Mouse (Mus musculus): ENCODE data around the gene Tmem220. TPM values are rescaled to one million over a fixed set of nuclear protein-coding genes. Genes with fewer than 3 reads are reported as not detected.

The Tmem220 gene
- polyA plus RNA-seq (2014; fragmentation: Nextera tagmentation; extraction: Ambion mirVana): 0.64 and 0.93 TPM in 2 replicates

DNA sequence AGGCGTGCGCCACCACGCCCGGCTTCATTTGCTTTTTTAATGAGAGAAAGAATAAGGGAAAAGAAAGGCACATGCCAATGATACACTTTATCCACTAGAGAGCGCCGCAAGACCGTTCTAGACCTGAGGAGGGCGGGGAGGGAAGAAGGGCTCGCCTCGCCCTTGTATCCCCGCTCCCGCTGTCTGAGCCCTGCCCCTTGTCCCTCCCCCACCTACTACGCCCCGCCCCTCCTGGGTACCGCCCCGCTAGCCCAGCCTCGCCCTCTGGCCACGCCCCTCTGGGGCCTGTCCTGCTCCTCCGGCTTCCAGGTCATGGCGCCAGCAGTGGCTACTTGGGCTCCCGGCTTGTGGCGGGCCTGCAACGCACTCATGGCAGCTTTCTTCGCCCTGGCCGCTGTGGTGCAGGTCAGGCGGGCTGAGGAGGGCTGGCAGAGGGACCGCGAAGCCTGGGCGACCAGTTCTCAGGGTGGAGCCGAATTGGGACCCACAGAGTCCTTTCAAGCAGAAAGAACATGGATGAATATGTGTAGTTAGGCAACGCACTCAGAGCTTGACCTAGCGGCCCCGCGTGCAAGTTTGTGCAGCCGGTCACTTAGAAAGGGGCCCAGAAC lies at the start of gene Tmem220:
Tmem220 (plus strand) TSS at position 288 of the 611 bp plus-strand sequence.
- no peaks in the 10 kb centered on the region for H3K9me3 ChIP-seq (ENCODE audit: control insufficient read depth, low read length)
- H3K27ac ChIP-seq (ENCODE audit: low read depth, low read length): no peak within 1 kb of the TSS; the same call in 1 of the 2 replicates
- no peaks in the 10 kb centered on the region for H3K27me3 ChIP-seq (ENCODE audit: control insufficient read depth, insufficient read depth, low read length)
- peak within 1 kb of the TSS; percentile 46 for H3K9ac ChIP-seq (replicated peaks; ENCODE audit: low read depth, low read length)
- 2% methylated on average over 35 of the region's 35 CpGs for WGBS
- H3K36me3 ChIP-seq (ENCODE audit: control insufficient read depth, insufficient read depth, low read length): no peaks in the 10 kb centered on the region
- peak within 1 kb of the TSS; percentile 34 for H3K4me3 ChIP-seq (ENCODE audit: low read depth, low read length)
- H3K4me2 ChIP-seq (ENCODE audit: low read depth, low read length): peak within 1 kb of the TSS; percentile 48
- H3K4me1 ChIP-seq (ENCODE audit: control insufficient read depth, insufficient read depth, low read length): no peaks in the 10 kb centered on the region
- peak; percentile 96 for ATAC-seq (ENCODE audit: low read depth)

DNA sequence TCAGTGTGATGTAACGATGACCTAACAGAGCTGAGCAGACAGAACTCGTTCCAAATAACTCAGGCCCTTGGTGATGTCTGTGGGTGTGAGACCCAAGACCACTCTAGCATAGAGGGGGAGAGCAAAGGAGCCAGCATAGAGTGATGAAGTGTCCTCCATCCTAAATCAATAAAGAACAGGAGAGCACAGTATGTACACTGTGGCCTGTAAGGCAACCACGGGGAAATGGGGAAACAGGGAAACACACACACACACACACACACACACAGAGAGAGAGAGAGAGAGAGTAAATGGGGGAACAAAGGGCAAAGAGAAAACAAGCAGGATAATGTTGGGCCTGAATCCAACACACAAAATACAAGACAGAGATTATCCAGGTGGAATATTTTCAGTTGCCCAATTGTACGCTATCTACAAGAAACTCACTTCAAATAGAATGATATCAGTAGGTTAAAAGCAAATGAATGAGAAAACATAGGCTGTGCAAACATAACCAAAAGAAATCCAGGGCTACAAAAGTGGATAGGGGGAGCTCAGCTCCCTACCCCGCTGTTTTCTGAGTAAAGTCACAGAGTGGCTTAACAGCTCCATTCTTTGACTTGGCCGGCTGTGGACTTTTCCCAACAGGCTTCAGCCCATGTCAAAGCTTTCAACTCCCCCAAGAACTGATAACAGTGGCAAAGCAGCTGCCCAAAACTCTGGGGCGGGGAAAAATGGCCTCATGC lies 49.2 kb upstream of the Tmem220 start:
- no peak overlapping the region for H3K4me3 ChIP-seq (ENCODE audit: low read depth, low read length)
- 93% methylated on average over 7 of the region's 7 CpGs for WGBS
- H3K4me2 ChIP-seq (ENCODE audit: low read depth, low read length): no peak overlapping the region
- no peaks in the 10 kb centered on the region for H3K9me3 ChIP-seq (ENCODE audit: control insufficient read depth, low read length)
- H3K27ac ChIP-seq (ENCODE audit: low read depth, low read length): no peak overlapping the region
- H3K4me1 ChIP-seq (ENCODE audit: control insufficient read depth, insufficient read depth, low read length): no peaks in the 10 kb centered on the region
- no peaks in the 10 kb centered on the region for H3K36me3 ChIP-seq (ENCODE audit: control insufficient read depth, insufficient read depth, low read length)
- H3K27me3 ChIP-seq (ENCODE audit: control insufficient read depth, insufficient read depth, low read length): no peaks in the 10 kb centered on the region
- no peak for ATAC-seq (ENCODE audit: low read depth)
- no peak overlapping the region for H3K9ac ChIP-seq (replicated peaks; ENCODE audit: low read depth, low read length)

GRCm38 (mm10) chr11:66981336-66982115 lies 43.4 kb upstream of the Tmem220 start:
- 82% methylated on average over 15 of the region's 15 CpGs for WGBS
- no peak for ATAC-seq (ENCODE audit: low read depth)
- no peaks in the 10 kb centered on the region for H3K36me3 ChIP-seq (ENCODE audit: control insufficient read depth, insufficient read depth, low read length)
- no peaks in the 10 kb centered on the region for H3K9me3 ChIP-seq (ENCODE audit: control insufficient read depth, low read length)
- H3K27ac ChIP-seq (ENCODE audit: low read depth, low read length): no peak overlapping the region
- H3K4me1 ChIP-seq (ENCODE audit: control insufficient read depth, insufficient read depth, low read length): 0 out of 2 replicates have a peak, but pooled peaks cover 4% of the 10 kb centered on the region
- no peak overlapping the region for H3K9ac ChIP-seq (replicated peaks; ENCODE audit: low read depth, low read length)
- H3K4me2 ChIP-seq (ENCODE audit: low read depth, low read length): no peak overlapping the region
- H3K4me3 ChIP-seq (ENCODE audit: low read depth, low read length): no peak overlapping the region
- no peaks in the 10 kb centered on the region for H3K27me3 ChIP-seq (ENCODE audit: control insufficient read depth, insufficient read depth, low read length)

DNA sequence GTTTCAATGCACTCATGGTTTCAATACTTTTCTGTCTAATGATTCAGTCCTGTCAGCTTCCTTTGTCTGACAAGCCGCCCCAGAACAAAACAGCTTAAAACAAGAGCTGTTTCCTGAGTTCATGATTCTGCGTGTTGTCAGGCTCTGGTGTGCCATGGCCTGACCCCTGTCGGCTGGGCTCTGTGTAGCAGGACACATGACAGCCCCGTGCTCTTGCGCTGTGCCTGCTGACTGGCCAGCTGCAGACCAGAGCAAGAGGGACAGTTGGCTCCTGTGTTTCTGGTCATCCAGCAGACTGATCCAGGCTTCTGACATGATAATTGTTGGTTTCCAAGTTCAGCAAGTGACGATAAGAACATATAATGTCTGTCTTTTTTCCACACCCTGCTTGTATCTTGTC lies 42.2 kb upstream of the Tmem220 start:
- no peak overlapping the region for H3K4me3 ChIP-seq (ENCODE audit: low read depth, low read length)
- H3K9ac ChIP-seq (replicated peaks; ENCODE audit: low read depth, low read length): no peak overlapping the region
- 38% methylated on average over 6 of the region's 6 CpGs for WGBS
- H3K4me2 ChIP-seq (ENCODE audit: low read depth, low read length): no peak overlapping the region
- 0 out of 2 replicates have a peak, but pooled peaks cover 4% of the 10 kb centered on the region for H3K4me1 ChIP-seq (ENCODE audit: control insufficient read depth, insufficient read depth, low read length)
- H3K27me3 ChIP-seq (ENCODE audit: control insufficient read depth, insufficient read depth, low read length): no peaks in the 10 kb centered on the region
- H3K36me3 ChIP-seq (ENCODE audit: control insufficient read depth, insufficient read depth, low read length): no peaks in the 10 kb centered on the region
- ATAC-seq (ENCODE audit: low read depth): no peak
- no peak overlapping the region for H3K27ac ChIP-seq (ENCODE audit: low read depth, low read length)
- H3K9me3 ChIP-seq (ENCODE audit: control insufficient read depth, low read length): no peaks in the 10 kb centered on the region

DNA sequence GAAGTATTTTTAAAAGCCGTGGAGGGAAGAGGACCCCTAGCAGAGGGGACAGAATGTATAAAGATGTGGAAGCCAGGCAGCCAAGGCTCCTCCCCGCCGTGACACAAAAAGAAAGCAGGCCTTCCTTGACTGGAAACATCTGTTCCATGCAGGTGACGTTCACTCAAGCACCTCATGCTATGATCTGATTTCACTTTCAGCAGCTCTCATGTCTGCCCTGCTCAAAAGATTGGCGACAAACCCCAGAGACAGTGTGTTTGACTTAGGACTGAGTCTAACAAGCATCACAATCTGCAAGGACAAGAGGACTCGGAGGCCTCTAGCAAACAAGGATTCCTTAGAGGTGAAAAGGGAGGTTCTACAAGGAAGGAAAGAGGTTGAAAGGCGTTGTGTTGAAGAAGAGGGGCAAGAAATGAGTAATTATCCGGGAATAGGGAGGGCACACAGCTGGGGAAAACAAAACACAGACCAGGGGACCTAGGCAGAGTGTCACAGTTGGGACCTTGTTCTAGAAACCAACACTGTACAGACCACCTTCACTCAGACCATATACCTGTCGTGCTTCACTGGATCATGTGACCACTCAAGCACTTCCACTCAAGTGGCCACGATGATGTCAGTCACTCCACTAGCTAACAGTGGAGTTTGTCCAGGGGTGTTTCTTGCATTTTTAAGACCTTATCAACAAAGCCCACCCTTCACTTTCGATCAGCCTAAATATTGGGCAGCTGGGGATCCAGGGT lies 41.4 kb upstream of the Tmem220 start:
- Histone ChIP-seq H3K36me3 (ENCODE audit: control insufficient read depth, insufficient read depth, low read length) (no peaks in the 10 kb centered on the region), H3K9ac (replicated peaks; ENCODE audit: low read depth, low read length) (no peak overlapping the region), H3K27me3 (ENCODE audit: control insufficient read depth, insufficient read depth, low read length) (no peaks in the 10 kb centered on the region), H3K27ac (ENCODE audit: low read depth, low read length) (peak overlapping the region; percentile 4; the same call in 1 of the 2 replicates), H3K4me3 (ENCODE audit: low read depth, low read length) (no peak overlapping the region), H3K9me3 (ENCODE audit: control insufficient read depth, low read length) (no peaks in the 10 kb centered on the region), H3K4me1 (ENCODE audit: control insufficient read depth, insufficient read depth, low read length) (0 out of 2 replicates have a peak, but pooled peaks cover 4% of the 10 kb centered on the region), H3K4me2 (ENCODE audit: low read depth, low read length) (no peak overlapping the region)
- 72% methylated on average over 11 of the region's 11 CpGs for WGBS
- ATAC-seq (ENCODE audit: low read depth): no peak

GRCm38 (mm10) chr11:66984165-66985135 lies 40.5 kb upstream of the Tmem220 start:
- 0 out of 2 replicates have a peak, but pooled peaks cover 4% of the 10 kb centered on the region for H3K4me1 ChIP-seq (ENCODE audit: control insufficient read depth, insufficient read depth, low read length)
- H3K4me3 ChIP-seq (ENCODE audit: low read depth, low read length): peak overlapping the region; percentile 25
- ATAC-seq (ENCODE audit: low read depth): peak; percentile 75
- H3K4me2 ChIP-seq (ENCODE audit: low read depth, low read length): peak overlapping the region; percentile 45
- 5% methylated on average over 28 of the region's 28 CpGs for WGBS
- H3K9me3 ChIP-seq (ENCODE audit: control insufficient read depth, low read length): no peaks in the 10 kb centered on the region
- H3K36me3 ChIP-seq (ENCODE audit: control insufficient read depth, insufficient read depth, low read length): no peaks in the 10 kb centered on the region
- peak overlapping the region; percentile 9; the same call in 1 of the 2 replicates for H3K9ac ChIP-seq (replicated peaks; ENCODE audit: low read depth, low read length)
- no peaks in the 10 kb centered on the region for H3K27me3 ChIP-seq (ENCODE audit: control insufficient read depth, insufficient read depth, low read length)
- peak overlapping the region; percentile 4; the same call in 1 of the 2 replicates for H3K27ac ChIP-seq (ENCODE audit: low read depth, low read length)

GRCm38 (mm10) chr11:66985136-66985702 lies 39.7 kb upstream of the Tmem220 start:
- H3K4me2 ChIP-seq (ENCODE audit: low read depth, low read length): peak overlapping the region; percentile 45
- no peak overlapping the region; the same call in 1 of the 2 replicates for H3K9ac ChIP-seq (replicated peaks; ENCODE audit: low read depth, low read length)
- H3K4me3 ChIP-seq (ENCODE audit: low read depth, low read length): peak overlapping the region; percentile 25
- H3K36me3 ChIP-seq (ENCODE audit: control insufficient read depth, insufficient read depth, low read length): no peaks in the 10 kb centered on the region
- WGBS: 29% methylated on average over 11 of the region's 11 CpGs
- H3K9me3 ChIP-seq (ENCODE audit: control insufficient read depth, low read length): no peaks in the 10 kb centered on the region
- H3K27ac ChIP-seq (ENCODE audit: low read depth, low read length): no peak overlapping the region
- no peaks in the 10 kb centered on the region for H3K27me3 ChIP-seq (ENCODE audit: control insufficient read depth, insufficient read depth, low read length)
- no peak for ATAC-seq (ENCODE audit: low read depth)
- H3K4me1 ChIP-seq (ENCODE audit: control insufficient read depth, insufficient read depth, low read length): 0 out of 2 replicates have a peak, but pooled peaks cover 4% of the 10 kb centered on the region
